Mouse (Mus musculus): ENCODE data around the gene Sowahc.

Gene Sowahc

GRCm38 (mm10) chr10:59221473-59222270 lies at the start of gene Sowahc, which contains the start of gene Sept10:
TSS of gene Sowahc (plus strand) at chr10:59221953.
TSS of gene Sept10 (minus strand) at chr10:59221847.
- in situ Hi-C loops (cut with MboI) = no loop called here

GRCm38 (mm10) chr10:59172539-59172938 lies 49.2 kb upstream of the Sowahc start:
- in situ Hi-C loops (cut with MboI) = no loop called here

DNA sequence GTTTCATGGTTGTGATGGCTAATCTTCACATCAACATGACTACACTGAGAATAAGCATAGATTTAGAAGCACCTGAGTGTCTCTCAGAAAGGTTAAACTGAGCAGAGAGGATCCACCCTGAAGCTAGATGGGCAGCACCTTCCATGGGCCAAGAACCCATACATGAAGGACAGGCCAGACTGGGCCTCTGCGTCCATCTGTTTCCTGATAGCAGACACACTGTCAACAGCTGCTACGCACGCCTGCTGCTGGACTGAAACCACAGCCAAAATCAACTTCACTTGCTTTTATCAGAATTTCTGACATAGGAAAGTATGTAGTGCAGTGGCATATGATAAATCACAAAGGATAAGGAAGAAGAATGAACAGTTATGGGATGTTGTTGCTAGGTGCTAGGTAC lies 42.1 kb upstream of the Sowahc start:
- in situ Hi-C loops (cut with MboI) = no loop called here

DNA sequence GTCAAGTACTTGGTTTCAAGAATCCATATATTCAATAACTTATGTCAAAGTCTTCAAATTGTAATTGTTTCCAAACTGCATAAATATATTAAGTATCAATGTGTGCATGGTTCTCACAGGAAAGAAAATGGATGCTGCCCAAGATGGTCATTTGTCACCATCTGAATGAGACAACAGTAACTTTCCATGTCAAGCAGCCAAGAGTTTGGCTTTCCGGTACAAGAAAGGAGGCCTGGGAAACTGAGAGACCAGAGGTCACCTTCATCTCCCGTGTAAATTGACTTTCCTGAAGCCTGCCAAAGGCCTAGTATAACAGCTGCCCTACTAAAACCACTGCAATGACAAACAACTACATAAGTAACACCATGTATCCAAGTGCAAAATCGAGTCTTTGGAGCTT lies 39.4 kb upstream of the Sowahc start:
- in situ Hi-C loops (cut with MboI) = no loop called here

GRCm38 (mm10) chr10:59194891-59195290 lies 26.9 kb upstream of the Sowahc start:
- in situ Hi-C loops (cut with MboI) = no loop called here

DNA sequence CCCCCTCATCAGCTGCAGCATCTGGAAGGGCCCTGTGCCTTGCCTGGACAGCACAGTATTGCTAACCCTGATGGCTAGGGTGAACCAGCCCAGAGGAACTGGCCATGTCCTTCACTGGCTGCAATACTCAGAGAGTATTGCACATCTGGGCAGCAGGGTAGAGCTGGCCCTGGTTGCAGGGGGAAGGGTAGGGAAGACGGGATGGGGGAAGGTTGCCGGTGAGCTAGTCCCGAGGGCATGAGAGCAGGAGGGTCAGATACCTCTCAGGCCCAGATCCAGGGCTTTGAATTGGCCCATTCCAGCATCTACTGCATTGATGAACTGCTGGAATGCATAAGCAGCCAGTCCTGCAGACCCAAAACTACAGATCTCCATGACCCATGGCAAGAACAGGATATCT lies 25.0 kb upstream of the Sowahc start:
- in situ Hi-C loops (cut with MboI) = no loop called here

GRCm38 (mm10) chr10:59200011-59200410 lies 21.7 kb upstream of the Sowahc start:
- in situ Hi-C loops (cut with MboI) = no loop called here

DNA sequence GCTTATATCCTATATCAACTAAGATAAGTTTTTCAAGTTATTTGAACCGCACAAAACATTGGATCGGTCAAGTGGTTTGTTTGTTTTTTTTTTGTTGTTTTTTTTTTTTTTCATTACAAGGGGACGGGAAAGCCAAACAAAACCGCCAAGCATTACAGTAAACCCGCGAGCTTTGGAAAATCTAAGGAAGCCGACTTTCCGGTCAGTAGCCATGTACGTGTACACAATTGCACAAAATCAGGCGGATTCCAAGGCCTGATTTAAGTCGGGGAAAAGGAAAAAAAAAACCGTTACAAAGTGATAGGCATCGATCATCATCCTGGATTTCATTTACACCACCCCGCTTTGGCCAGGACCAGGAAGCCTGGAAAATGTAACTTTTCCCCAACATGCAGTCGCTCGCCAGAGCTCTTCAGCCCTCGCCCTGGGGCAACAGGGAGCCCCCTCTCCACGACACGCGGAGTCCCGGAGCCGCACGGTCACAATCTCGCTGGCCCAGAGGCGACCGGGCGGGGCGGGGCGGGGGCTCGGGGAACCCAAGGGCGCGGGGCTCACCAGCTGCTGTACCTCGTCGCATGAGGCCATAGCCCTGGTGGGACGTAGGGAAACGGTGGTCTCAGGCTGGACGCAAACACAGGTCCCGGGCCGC lies 805 bp upstream of the Sowahc start:
- in situ Hi-C loops (cut with MboI) = no loop called here

GRCm38 (mm10) chr10:59222271-59223101 lies 733 bp downstream of the Sowahc start:
- in situ Hi-C loops (cut with MboI) = no loop called here

GRCm38 (mm10) chr10:59223301-59223700 lies 1.5 kb downstream of the Sowahc start:
- in situ Hi-C loops (cut with MboI) = no loop called here

- in situ Hi-C loops (cut with MboI) = no loop called here
These were observed 2.1 kb downstream of the Sowahc start for GRCm38 (mm10) chr10:59223890-59224289.

DNA sequence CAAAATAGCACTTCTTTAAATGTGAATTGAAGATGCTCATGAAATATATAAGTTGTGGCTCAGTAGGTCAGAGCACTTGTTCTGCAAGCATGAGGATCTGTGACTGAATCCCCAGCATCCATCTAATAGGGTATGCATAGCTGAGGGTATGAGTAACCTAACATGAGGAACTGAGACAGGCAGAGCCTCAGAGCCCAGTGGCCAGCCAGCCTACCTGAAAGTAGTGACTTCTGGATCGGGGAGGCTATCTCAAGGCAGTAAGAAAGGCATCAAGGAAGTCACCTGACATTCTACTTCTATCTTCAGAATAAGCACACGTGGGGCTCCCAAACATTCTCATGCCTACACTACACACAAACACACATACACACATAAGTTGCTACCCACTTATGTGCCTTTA lies 3.4 kb downstream of the Sowahc start:
- in situ Hi-C loops (cut with MboI) = no loop called here

GRCm38 (mm10) chr10:59229205-59229820 lies 7.6 kb downstream of the Sowahc start:
- in situ Hi-C loops (cut with MboI) = no loop called here

GRCm38 (mm10) chr10:59235227-59235626 lies 13.5 kb downstream of the Sowahc start:
- in situ Hi-C loops (cut with MboI) = no loop called here

- in situ Hi-C loops (cut with MboI) = no loop called here
These were observed 14.1 kb downstream of the Sowahc start for GRCm38 (mm10) chr10:59235847-59236246.

DNA sequence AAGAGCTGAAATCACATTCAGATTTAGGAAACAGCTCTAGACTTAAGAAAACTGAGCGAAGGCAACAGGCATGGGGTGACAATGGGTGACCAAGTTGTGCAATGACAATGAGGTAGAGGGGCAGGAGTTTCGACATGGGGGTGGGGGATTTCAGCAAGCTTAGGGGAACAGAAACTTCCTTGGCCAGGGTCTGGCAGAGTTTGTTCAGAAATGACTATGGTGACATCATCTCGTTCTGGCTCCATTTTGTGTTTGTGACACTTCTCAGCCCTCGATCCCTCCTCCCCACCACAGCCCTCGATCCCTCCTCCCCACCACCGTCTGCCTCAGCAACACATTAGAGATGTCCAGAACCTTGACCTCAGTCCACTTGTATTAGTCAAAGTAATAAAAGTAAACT lies 14.7 kb downstream of the Sowahc start:
- in situ Hi-C loops (cut with MboI) = no loop called here

- in situ Hi-C loops (cut with MboI) = no loop called here
These were observed 16.0 kb downstream of the Sowahc start for GRCm38 (mm10) chr10:59237757-59238156.

DNA sequence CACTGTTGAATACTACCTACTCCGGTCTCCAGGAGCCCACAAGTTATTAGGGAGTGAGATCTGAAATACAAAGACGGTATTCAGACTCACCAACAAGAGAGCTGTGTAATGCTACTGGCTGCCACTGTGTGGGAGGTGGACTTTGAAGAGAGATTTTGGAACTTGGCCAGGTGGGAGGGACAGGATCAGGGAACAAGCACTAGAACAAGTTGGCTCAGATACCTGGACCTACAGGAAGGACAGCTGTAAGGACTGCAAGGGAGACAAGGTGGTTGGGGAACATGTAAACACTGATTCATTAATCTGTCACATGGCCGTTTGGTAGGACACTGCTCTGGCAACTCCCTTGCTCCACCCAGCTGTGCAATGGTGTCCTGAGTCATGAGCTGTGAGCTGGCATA lies 19.4 kb downstream of the Sowahc start:
- in situ Hi-C loops (cut with MboI) = no loop called here

GRCm38 (mm10) chr10:59249531-59249930 lies 27.8 kb downstream of the Sowahc start:
- in situ Hi-C loops (cut with MboI) = no loop called here

DNA sequence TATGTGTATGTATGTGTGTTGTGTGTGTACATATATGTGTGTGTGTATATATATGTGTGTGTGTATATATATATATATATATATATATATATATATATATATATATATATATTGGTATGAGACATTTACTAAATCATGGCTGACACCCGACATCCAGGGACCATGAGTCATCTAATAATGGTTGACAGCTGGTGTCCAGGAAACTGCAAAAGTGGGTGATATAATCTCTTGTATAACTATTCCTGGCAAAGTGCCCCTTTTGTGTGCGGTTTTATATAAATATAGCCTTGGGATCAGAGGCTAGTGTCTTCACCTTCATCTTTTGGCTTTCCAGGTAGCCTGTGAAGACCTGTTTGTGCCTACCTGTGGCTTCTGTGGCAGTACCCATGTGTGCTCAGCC lies 28.9 kb downstream of the Sowahc start:
- in situ Hi-C loops (cut with MboI) = no loop called here

GRCm38 (mm10) chr10:59251980-59252379 lies 30.2 kb downstream of the Sowahc start:
- in situ Hi-C loops (cut with MboI) = no loop called here

GRCm38 (mm10) chr10:59252396-59252795 lies 30.6 kb downstream of the Sowahc start:
- in situ Hi-C loops (cut with MboI) = no loop called here
